Mouse (Mus musculus) cortical plate, adult 2 months (tissue): ENCODE measurements around the gene Arhgef18.

Source experiments
- CTCF ChIP-seq: fragments of 200-500 bp; IDR thresholded peaks from 2 replicates; pipeline ENCODE4 v1.5.1; 2011; ENCODE audit warnings: mild to moderate bottlenecking, control low read depth, low read length; ENCODE audit not compliant: insufficient read depth; ENCODE audit errors: extremely low read depth
- POLR2A ChIP-seq: fragments of 200-500 bp; IDR thresholded peaks from 2 replicates; pipeline ENCODE4 v1.6.1; 2011; ENCODE audit warnings: mild to moderate bottlenecking, low read length, control low read depth; ENCODE audit not compliant: insufficient read depth; ENCODE audit errors: extremely low read depth

- no peak for TF ChIP-seq CTCF
- TF ChIP-seq POLR2A: no peak
Observed at GRCm38 (mm10) chr8:3468838-3469237, 76.0 kb downstream of the Arhgef18 start.
